Mouse (Mus musculus): ENCODE measurements around the gene Tango6.
A peak's percentile ranks its signal among the peaks of the same experiment; 100 is the strongest.

Gene Tango6

GRCm38 (mm10) chr8:106682971-106683668, at the start of gene Tango6:
Gene Tango6 (plus strand): TSS chr8:106683068.
- DNase-seq: peak; percentile 86

GRCm38 (mm10) chr8:106633361-106634158, 49.3 kb upstream of the Tango6 start:
- no peak for DNase-seq

- no peak for DNase-seq
These were observed 47.6 kb upstream of the Tango6 start for GRCm38 (mm10) chr8:106635284-106635683.

- DNase-seq: no peak
These were observed 45.4 kb upstream of the Tango6 start for GRCm38 (mm10) chr8:106637446-106637845.

- no peak for DNase-seq
These were observed 44.0 kb upstream of the Tango6 start for GRCm38 (mm10) chr8:106638768-106639295.

GRCm38 (mm10) chr8:106640212-106640611, 42.7 kb upstream of the Tango6 start:
- no peak for DNase-seq

- no peak for DNase-seq
These were observed 41.9 kb upstream of the Tango6 start for GRCm38 (mm10) chr8:106640921-106641320.

GRCm38 (mm10) chr8:106642172-106642571, 40.7 kb upstream of the Tango6 start:
- DNase-seq: no peak

- no peak for DNase-seq
These were observed 39.8 kb upstream of the Tango6 start for GRCm38 (mm10) chr8:106643100-106643499.

- no peak for DNase-seq
These were observed 37.9 kb upstream of the Tango6 start for GRCm38 (mm10) chr8:106644957-106645356.

GRCm38 (mm10) chr8:106646153-106646552, 36.7 kb upstream of the Tango6 start:
- DNase-seq: no peak

GRCm38 (mm10) chr8:106646731-106647130, 36.1 kb upstream of the Tango6 start:
- DNase-seq: no peak

GRCm38 (mm10) chr8:106647387-106647786, 35.5 kb upstream of the Tango6 start:
- peak; percentile 56 for DNase-seq

GRCm38 (mm10) chr8:106648421-106648820, 34.4 kb upstream of the Tango6 start:
- no peak for DNase-seq

- DNase-seq: no peak
These were observed 30.9 kb upstream of the Tango6 start for GRCm38 (mm10) chr8:106651994-106652393.

- no peak for DNase-seq
These were observed 26.8 kb upstream of the Tango6 start for GRCm38 (mm10) chr8:106656046-106656445.

- no peak for DNase-seq
These were observed 10.1 kb upstream of the Tango6 start for GRCm38 (mm10) chr8:106672786-106673185.

- no peak for DNase-seq
These were observed 8.6 kb upstream of the Tango6 start for GRCm38 (mm10) chr8:106674318-106674717.

GRCm38 (mm10) chr8:106674894-106675293, 8.0 kb upstream of the Tango6 start:
- no peak for DNase-seq

- DNase-seq: no peak
These were observed 1.5 kb downstream of the Tango6 start for GRCm38 (mm10) chr8:106684387-106684786.

- no peak for DNase-seq
These were observed 4.6 kb downstream of the Tango6 start for GRCm38 (mm10) chr8:106687479-106687878.

- DNase-seq: no peak
These were observed 14.9 kb downstream of the Tango6 start for GRCm38 (mm10) chr8:106697748-106698248.

GRCm38 (mm10) chr8:106699588-106699987, 16.7 kb downstream of the Tango6 start:
- no peak for DNase-seq

- no peak for DNase-seq
These were observed 17.3 kb downstream of the Tango6 start for GRCm38 (mm10) chr8:106700131-106700530.

Measured in cerebellum, adult 11 months (tissue).